Mouse (Mus musculus) midbrain, embryonic 16.5 days (tissue): ENCODE measurements around the gene Trmt61a. TPM values are rescaled to one million over a fixed set of nuclear protein-coding genes. Genes with fewer than 3 reads are reported as not detected.
A peak's percentile ranks its signal among the peaks of the same experiment; 100 is the strongest.

Experiments
- ATAC-seq: fragments of 200-750 bp; cut with Nextera tagmentation; 2 replicates; pipeline ENCODE4 v1.8.0; 2017; ENCODE audit warnings: moderate TSS enrichment
- H3K27ac ChIP-seq: fragments of 300-500 bp; sonication (generic); 2 replicates; pipeline ENCODE4 v1.5.1; 2014; ENCODE audit warnings: mild to moderate bottlenecking, low read length, mixed read lengths
- H3K27me3 ChIP-seq: fragments of 300-500 bp; sonication (generic); 2 replicates; pipeline ENCODE4 v1.6.1; 2014; ENCODE audit warnings: low read depth, low read length, mixed read lengths; ENCODE audit not compliant: control insufficient read depth, insufficient read depth
- H3K36me3 ChIP-seq: fragments of 300-500 bp; sonication (generic); 2 replicates; pipeline ENCODE4 v1.6.1; 2014; ENCODE audit warnings: mild to moderate bottlenecking, low read length, moderate library complexity, mixed read lengths; ENCODE audit not compliant: control insufficient read depth, insufficient read depth
- H3K4me1 ChIP-seq: fragments of 300-500 bp; sonication (generic); 2 replicates; pipeline ENCODE4 v1.6.1; 2014; ENCODE audit warnings: mild to moderate bottlenecking, low read length, mixed read lengths; ENCODE audit not compliant: control insufficient read depth, insufficient read depth
- H3K4me2 ChIP-seq: fragments of 300-500 bp; sonication (generic); 2 replicates; pipeline ENCODE4 v1.6.1; 2014; ENCODE audit warnings: mild to moderate bottlenecking, low read length, mixed read lengths
- H3K4me3 ChIP-seq: fragments of 300-500 bp; sonication (generic); 2 replicates; pipeline ENCODE4 v1.5.1; 2014; ENCODE audit warnings: low read depth, mild to moderate bottlenecking, low read length, moderate library complexity, mixed read lengths
- H3K9ac ChIP-seq: fragments of 300-500 bp; sonication (generic); 2 replicates; pipeline ENCODE4 v1.6.1; 2014; ENCODE audit warnings: low read depth, low read length, mixed read lengths
- H3K9me3 ChIP-seq: fragments of 300-500 bp; sonication (generic); replicated peaks from 2 replicates; pipeline ENCODE4 v1.6.1; 2014; ENCODE audit warnings: mild to moderate bottlenecking, low read length, mixed read lengths; ENCODE audit not compliant: control insufficient read depth, poor library complexity, severe bottlenecking
- WGBS: fragments of 180-500 bp; shearing (Covaris S2); extraction: QIAGEN DNeasy Blood & Tissue Kit; methylation state at CpG from one replicate; pipeline ENCODE4 v1.1.7; 2014; 5-methylcytosine and 5-hydroxymethylcytosine counted together
- polyA plus RNA-seq: library from polyadenylated mRNA; unstranded; fragments of >200 nt; fragmentation: Nextera tagmentation; extraction: Ambion mirVana; gene quantifications from 2 replicates; pipeline ENCODE4 v1.2.1, GENCODE M21; 2015

Gene Trmt61a
- polyA plus RNA-seq, 1 experiment from 2014 or later, result 10.4 TPM

- ATAC-seq, result no peak
- H3K4me3 ChIP-seq, result no peak overlapping the region
- H3K27ac ChIP-seq, result no peak overlapping the region
- H3K27me3 ChIP-seq, result no peaks in the 10 kb centered on the region
- peaks cover 25% of the 10 kb centered on the region for H3K4me1 ChIP-seq
- H3K4me2 ChIP-seq, result no peak overlapping the region
- no peaks in the 10 kb centered on the region for H3K36me3 ChIP-seq
- 84% methylated on average over 11 of the region's 11 CpGs for WGBS
- H3K9me3 ChIP-seq, result no peaks in the 10 kb centered on the region
- no peak overlapping the region for H3K9ac ChIP-seq
These were observed 11.5 kb downstream of the Trmt61a start for GRCm38 (mm10) chr12:111689426-111689825.

GRCm38 (mm10) chr12:111691346-111691872 is 13.5 kb downstream of the Trmt61a start:
- Histone ChIP-seq H3K4me3 (no peak overlapping the region), H3K27me3 (no peaks in the 10 kb centered on the region), H3K36me3 (no peaks in the 10 kb centered on the region), H3K9me3 (no peaks in the 10 kb centered on the region), H3K27ac (peak overlapping the region; percentile 85), H3K4me1 (peaks cover 37% of the 10 kb centered on the region), H3K4me2 (no peak overlapping the region), H3K9ac (0 out of 2 replicates have a peak overlapping the region, but pooled peaks have one; percentile 10)
- WGBS, result 8% methylated on average over 4 of the region's 5 CpGs
- ATAC-seq, result no peak; the same call in 1 of the 2 replicates

DNA sequence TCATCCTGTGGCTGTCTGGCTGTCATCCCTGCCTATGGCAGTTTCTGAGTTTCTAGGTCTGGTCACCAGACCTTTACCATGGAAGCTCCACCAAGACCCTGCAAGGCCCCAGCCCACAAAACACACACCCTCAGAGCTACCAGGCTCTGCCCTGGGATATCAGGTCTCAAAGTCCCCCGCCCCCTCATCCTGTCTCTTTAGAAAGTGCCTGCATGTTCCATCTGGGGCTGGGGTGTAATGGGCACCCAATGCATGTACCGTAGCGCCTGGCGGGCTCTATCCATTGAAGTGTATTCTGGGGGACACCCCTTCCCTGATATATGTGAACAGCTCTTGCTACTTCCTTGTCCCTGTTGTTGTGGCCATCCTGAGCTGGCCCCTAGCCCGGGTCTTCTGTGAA is 15.0 kb downstream of the Trmt61a start:
- ATAC-seq, result no peak
- Histone ChIP-seq H3K9ac (no peak overlapping the region), H3K4me2 (no peak overlapping the region), H3K27ac (peak overlapping the region; percentile 85), H3K4me1 (peaks cover 26% of the 10 kb centered on the region), H3K9me3 (no peaks in the 10 kb centered on the region), H3K27me3 (no peaks in the 10 kb centered on the region), H3K36me3 (no peaks in the 10 kb centered on the region), H3K4me3 (no peak overlapping the region)
- 59% methylated on average over 5 of the region's 5 CpGs for WGBS

GRCm38 (mm10) chr12:111693341-111694270 is 15.7 kb downstream of the Trmt61a start:
- H3K4me1 ChIP-seq, result peaks cover 23% of the 10 kb centered on the region
- H3K4me3 ChIP-seq, result no peak overlapping the region
- H3K27ac ChIP-seq, result peak overlapping the region; percentile 85
- no peaks in the 10 kb centered on the region for H3K36me3 ChIP-seq
- H3K9me3 ChIP-seq, result no peaks in the 10 kb centered on the region
- H3K4me2 ChIP-seq, result peak overlapping the region; percentile 27
- WGBS, result 11% methylated on average over 18 of the region's 18 CpGs
- ATAC-seq, result peak; percentile 76
- H3K27me3 ChIP-seq, result no peaks in the 10 kb centered on the region
- peak overlapping the region; percentile 46; the same call in 1 of the 2 replicates for H3K9ac ChIP-seq

GRCm38 (mm10) chr12:111694271-111694781 is 16.4 kb downstream of the Trmt61a start:
- H3K9ac ChIP-seq, result 0 out of 2 replicates have a peak overlapping the region, but pooled peaks have one; percentile 46
- peaks cover 23% of the 10 kb centered on the region for H3K4me1 ChIP-seq
- 0% methylated on average over 11 of the region's 12 CpGs for WGBS
- no peaks in the 10 kb centered on the region for H3K9me3 ChIP-seq
- no peak overlapping the region for H3K4me3 ChIP-seq
- peak overlapping the region; percentile 85 for H3K27ac ChIP-seq
- peak; percentile 42 for ATAC-seq
- H3K27me3 ChIP-seq, result no peaks in the 10 kb centered on the region
- no peaks in the 10 kb centered on the region for H3K36me3 ChIP-seq
- H3K4me2 ChIP-seq, result peak overlapping the region; percentile 27

- WGBS, result 26% methylated on average over 13 of the region's 13 CpGs
- H3K4me1 ChIP-seq, result peaks cover 23% of the 10 kb centered on the region
- no peak overlapping the region for H3K4me3 ChIP-seq
- H3K27ac ChIP-seq, result peak overlapping the region; percentile 85
- H3K9ac ChIP-seq, result peak overlapping the region; percentile 12; the same call in 1 of the 2 replicates
- H3K27me3 ChIP-seq, result no peaks in the 10 kb centered on the region
- peak overlapping the region; percentile 12; the same call in 1 of the 2 replicates for H3K4me2 ChIP-seq
- no peaks in the 10 kb centered on the region for H3K9me3 ChIP-seq
- H3K36me3 ChIP-seq, result no peaks in the 10 kb centered on the region
- peak; percentile 70 for ATAC-seq
These were observed 17.2 kb downstream of the Trmt61a start for GRCm38 (mm10) chr12:111694880-111695804.

- Histone ChIP-seq H3K36me3 (no peaks in the 10 kb centered on the region), H3K4me2 (no peak overlapping the region), H3K4me1 (peaks cover 23% of the 10 kb centered on the region), H3K27ac (peak overlapping the region; percentile 2; the same call in 1 of the 2 replicates), H3K9me3 (no peaks in the 10 kb centered on the region), H3K27me3 (no peaks in the 10 kb centered on the region), H3K9ac (no peak overlapping the region), H3K4me3 (no peak overlapping the region)
- ATAC-seq, result no peak
- 15% methylated on average over 6 of the region's 6 CpGs for WGBS
These were observed 18.3 kb downstream of the Trmt61a start for GRCm38 (mm10) chr12:111696239-111696638.

- 82% methylated on average over 4 of the region's 4 CpGs for WGBS
These were observed 19.8 kb downstream of the Trmt61a start for GRCm38 (mm10) chr12:111697708-111698107.

More at GRCm38 (mm10) chr12:111697708-111698107, 19.8 kb downstream of the Trmt61a start:
- Histone ChIP-seq H3K4me3 (no peak overlapping the region), H3K9ac (no peak overlapping the region), H3K9me3 (no peaks in the 10 kb centered on the region), H3K27me3 (no peaks in the 10 kb centered on the region), H3K4me2 (no peak overlapping the region), H3K27ac (no peak overlapping the region), H3K4me1 (peaks cover 23% of the 10 kb centered on the region), H3K36me3 (no peaks in the 10 kb centered on the region)
- ATAC-seq, result no peak
